Mouse (Mus musculus): Measurements from ENCODE around the gene Egfl8. TPM values are rescaled to one million over a fixed set of nuclear protein-coding genes. Genes with fewer than 3 reads are reported as not detected.

The Egfl8 gene
- total and polyA plus RNA-seq, 2 experiments = 0.37 to 1.2 TPM

GRCm38 (mm10) chr17:34604511-34605237 is 11.1 kb downstream of the Egfl8 start:
- peak; percentile 97 for DNase-seq (ENCODE audit: extremely low read depth, low read depth, low spot score)
- peak overlapping the region; percentile 95 for H3K4me3 ChIP-seq (ENCODE audit: insufficient read depth, low read depth, low read length)
- TF ChIP-seq POLR2A (IDR thresholded peaks at IDR 0.05; ENCODE audit: extremely low read depth, insufficient read depth, low read length) (no peak), CTCF (IDR thresholded peaks at IDR 0.05; ENCODE audit: low read depth, low read length) (no peak)
- H3K27me3 ChIP-seq (ENCODE audit: control insufficient read depth, insufficient read depth, low read length) = no peaks in the 10 kb centered on the region
- no peaks in the 10 kb centered on the region for H3K36me3 ChIP-seq (ENCODE audit: control insufficient read depth, insufficient read depth, low read length)
- peak overlapping the region; percentile 79 for H3K9ac ChIP-seq (ENCODE audit: low read depth, low read length)
- peak overlapping the region; percentile 98 for H3K27ac ChIP-seq (replicated peaks; ENCODE audit: insufficient read depth, low read depth, low read length)
- 6% methylated on average over 24 of the region's 24 CpGs for WGBS
- peaks cover 7% of the 10 kb centered on the region; the same call in 1 of the 2 replicates for H3K4me1 ChIP-seq (ENCODE audit: control insufficient read depth, insufficient read depth, low read length)
- H3K79me2 ChIP-seq (ENCODE audit: control insufficient read depth, insufficient read depth, low read length) = peaks cover 8% of the 10 kb centered on the region; the same call in 1 of the 2 replicates

DNA sequence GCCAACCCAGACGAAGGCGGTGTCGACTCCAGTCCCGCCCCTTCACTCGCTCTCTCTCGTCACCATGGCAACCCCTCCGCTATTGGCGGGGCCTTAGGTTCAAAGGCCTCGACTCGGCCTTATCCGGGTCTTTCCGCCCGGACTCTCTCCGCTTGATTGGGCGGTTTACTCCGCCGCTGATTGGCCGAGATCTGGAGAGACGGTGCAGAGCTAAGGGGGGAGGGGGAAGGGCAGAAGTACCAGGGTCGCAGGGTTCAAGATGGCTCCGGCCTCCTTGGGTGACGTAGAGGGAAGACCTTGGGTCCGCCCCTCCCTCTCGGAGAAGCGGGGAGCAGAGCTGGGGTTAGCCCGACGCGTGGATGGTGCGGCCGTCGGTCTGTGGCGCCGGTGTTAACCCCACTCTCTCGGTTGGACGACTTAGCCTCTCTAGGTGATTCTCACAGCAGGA is 11.7 kb downstream of the Egfl8 start, which contains the start of gene Agpat1:
Gene Agpat1 (plus strand): TSS at position 202 of the 448 bp plus-strand sequence.
- H3K79me2 ChIP-seq (ENCODE audit: control insufficient read depth, insufficient read depth, low read length) = peaks cover 8% of the 10 kb centered on the region; the same call in 1 of the 2 replicates
- H3K9ac ChIP-seq (ENCODE audit: low read depth, low read length) = peak within 1 kb of the TSS; percentile 82
- H3K4me3 ChIP-seq (ENCODE audit: insufficient read depth, low read depth, low read length) = peak within 1 kb of the TSS; percentile 95
- no peak for TF ChIP-seq CTCF (IDR thresholded peaks at IDR 0.05; ENCODE audit: low read depth, low read length)
- TF ChIP-seq POLR2A (IDR thresholded peaks at IDR 0.05; ENCODE audit: extremely low read depth, insufficient read depth, low read length) = peak; percentile 43
- no peak for DNase-seq (ENCODE audit: extremely low read depth, low read depth, low spot score)
- H3K27me3 ChIP-seq (ENCODE audit: control insufficient read depth, insufficient read depth, low read length) = no peaks in the 10 kb centered on the region
- peaks cover 7% of the 10 kb centered on the region; the same call in 1 of the 2 replicates for H3K4me1 ChIP-seq (ENCODE audit: control insufficient read depth, insufficient read depth, low read length)
- H3K36me3 ChIP-seq (ENCODE audit: control insufficient read depth, insufficient read depth, low read length) = no peaks in the 10 kb centered on the region
- under 1% methylated on average over 33 of the region's 35 CpGs for WGBS
- H3K27ac ChIP-seq (replicated peaks; ENCODE audit: insufficient read depth, low read depth, low read length) = peak within 1 kb of the TSS; percentile 98

GRCm38 (mm10) chr17:34603375-34604060 is 12.3 kb downstream of the Egfl8 start, which contains the start of gene Rnf5:
Gene Rnf5 (minus strand): TSS chr17:34603690.
- peak within 1 kb of the TSS; percentile 82 for H3K9ac ChIP-seq (ENCODE audit: low read depth, low read length)
- peak; percentile 100 for DNase-seq (ENCODE audit: extremely low read depth, low read depth, low spot score)
- peaks cover 7% of the 10 kb centered on the region; the same call in 1 of the 2 replicates for H3K4me1 ChIP-seq (ENCODE audit: control insufficient read depth, insufficient read depth, low read length)
- no peak for TF ChIP-seq CTCF (IDR thresholded peaks at IDR 0.05; ENCODE audit: low read depth, low read length)
- peak; percentile 23; the same call in 1 of the 2 replicates for TF ChIP-seq POLR2A (IDR thresholded peaks at IDR 0.05; ENCODE audit: extremely low read depth, insufficient read depth, low read length)
- H3K79me2 ChIP-seq (ENCODE audit: control insufficient read depth, insufficient read depth, low read length) = peaks cover 8% of the 10 kb centered on the region; the same call in 1 of the 2 replicates
- H3K36me3 ChIP-seq (ENCODE audit: control insufficient read depth, insufficient read depth, low read length) = no peaks in the 10 kb centered on the region
- under 1% methylated on average over 30 of the region's 30 CpGs for WGBS
- H3K27me3 ChIP-seq (ENCODE audit: control insufficient read depth, insufficient read depth, low read length) = no peaks in the 10 kb centered on the region
- peak within 1 kb of the TSS; percentile 71 for H3K4me3 ChIP-seq (ENCODE audit: insufficient read depth, low read depth, low read length)
- H3K27ac ChIP-seq (replicated peaks; ENCODE audit: insufficient read depth, low read depth, low read length) = peak within 1 kb of the TSS; percentile 98

DNA sequence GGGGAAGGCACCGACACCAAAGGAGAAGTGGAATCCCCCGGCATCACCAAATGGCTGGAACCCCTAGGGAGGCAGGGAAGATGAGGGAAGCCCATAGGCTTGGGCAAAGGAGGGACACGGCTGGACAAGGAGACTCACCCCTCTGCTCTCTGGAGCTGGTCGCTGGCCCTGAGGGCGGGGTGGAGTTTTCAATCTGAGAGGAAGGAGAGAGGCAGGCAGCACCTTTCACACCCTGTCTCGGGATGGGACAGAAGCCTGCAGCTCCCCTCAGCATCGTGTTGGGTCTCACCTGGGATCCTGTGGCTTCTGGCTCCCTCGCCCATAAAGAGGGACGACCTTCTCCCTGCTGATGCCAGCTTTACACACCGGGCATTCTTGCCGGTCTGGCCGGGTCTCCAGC is 14.0 kb downstream of the Egfl8 start:
- no peaks in the 10 kb centered on the region for H3K27me3 ChIP-seq (ENCODE audit: control insufficient read depth, insufficient read depth, low read length)
- H3K4me1 ChIP-seq (ENCODE audit: control insufficient read depth, insufficient read depth, low read length) = peaks cover 6% of the 10 kb centered on the region
- H3K36me3 ChIP-seq (ENCODE audit: control insufficient read depth, insufficient read depth, low read length) = no peaks in the 10 kb centered on the region
- no peak overlapping the region for H3K4me3 ChIP-seq (ENCODE audit: insufficient read depth, low read depth, low read length)
- no peak overlapping the region for H3K9ac ChIP-seq (ENCODE audit: low read depth, low read length)
- WGBS = 87% methylated on average over 12 of the region's 12 CpGs
- no peak for DNase-seq (ENCODE audit: extremely low read depth, low read depth, low spot score)
- TF ChIP-seq POLR2A (IDR thresholded peaks at IDR 0.05; ENCODE audit: extremely low read depth, insufficient read depth, low read length) (no peak), CTCF (IDR thresholded peaks at IDR 0.05; ENCODE audit: low read depth, low read length) (no peak)
- no peak overlapping the region for H3K27ac ChIP-seq (replicated peaks; ENCODE audit: insufficient read depth, low read depth, low read length)
- peaks cover 8% of the 10 kb centered on the region; the same call in 1 of the 2 replicates for H3K79me2 ChIP-seq (ENCODE audit: control insufficient read depth, insufficient read depth, low read length)

- Histone ChIP-seq H3K79me2 (ENCODE audit: control insufficient read depth, insufficient read depth, low read length) (peaks cover 4% of the 10 kb centered on the region; the same call in 1 of the 2 replicates), H3K27ac (replicated peaks; ENCODE audit: insufficient read depth, low read depth, low read length) (no peak overlapping the region), H3K27me3 (ENCODE audit: control insufficient read depth, insufficient read depth, low read length) (no peaks in the 10 kb centered on the region), H3K4me1 (ENCODE audit: control insufficient read depth, insufficient read depth, low read length) (peaks cover 5% of the 10 kb centered on the region), H3K4me3 (ENCODE audit: insufficient read depth, low read depth, low read length) (no peak overlapping the region), H3K9ac (ENCODE audit: low read depth, low read length) (no peak overlapping the region), H3K36me3 (ENCODE audit: control insufficient read depth, insufficient read depth, low read length) (peaks cover 2% of the 10 kb centered on the region; the same call in 1 of the 2 replicates)
- 82% methylated on average over 9 of the region's 9 CpGs for WGBS
- no peak for DNase-seq (ENCODE audit: extremely low read depth, low read depth, low spot score)
- TF ChIP-seq CTCF (IDR thresholded peaks at IDR 0.05; ENCODE audit: low read depth, low read length) = no peak
- no peak for TF ChIP-seq POLR2A (IDR thresholded peaks at IDR 0.05; ENCODE audit: extremely low read depth, insufficient read depth, low read length)
Measured at GRCm38 (mm10) chr17:34599891-34600290, 15.9 kb downstream of the Egfl8 start.

Data from liver, adult 2 months (tissue).